Mouse (Mus musculus) spleen, adult 2 months (tissue): ENCODE measurements around the gene Slmap.

ENCODE experiments used
- CTCF ChIP-seq: fragments of 200-500 bp; IDR thresholded peaks from 2 replicates; pipeline ENCODE4 v1.5.1; 2011; ENCODE audit warnings: mild to moderate bottlenecking, inconsistent platforms; ENCODE audit not compliant: insufficient read depth, insufficient read length, insufficient replicate concordance; ENCODE audit errors: extremely low read depth
- POLR2A ChIP-seq: fragments of 200-500 bp; IDR thresholded peaks from 2 replicates; pipeline ENCODE4 v1.6.1; 2011; ENCODE audit warnings: low read depth, low read length, inconsistent platforms

GRCm38 (mm10) chr14:26476391-26476790, 58.3 kb downstream of the Slmap start:
- TF ChIP-seq CTCF (no peak), POLR2A (no peak)
